Mouse (Mus musculus) embryo, embryonic 11.5 days (tissue): ENCODE data around the gene Olfr77.

Source experiments
- DNase-seq: peaks from one replicate; pipeline ENCODE4 v3.0.0-alpha.2; 2012; ENCODE audit warnings: low read depth, low spot score

Gene Olfr77

DNA sequence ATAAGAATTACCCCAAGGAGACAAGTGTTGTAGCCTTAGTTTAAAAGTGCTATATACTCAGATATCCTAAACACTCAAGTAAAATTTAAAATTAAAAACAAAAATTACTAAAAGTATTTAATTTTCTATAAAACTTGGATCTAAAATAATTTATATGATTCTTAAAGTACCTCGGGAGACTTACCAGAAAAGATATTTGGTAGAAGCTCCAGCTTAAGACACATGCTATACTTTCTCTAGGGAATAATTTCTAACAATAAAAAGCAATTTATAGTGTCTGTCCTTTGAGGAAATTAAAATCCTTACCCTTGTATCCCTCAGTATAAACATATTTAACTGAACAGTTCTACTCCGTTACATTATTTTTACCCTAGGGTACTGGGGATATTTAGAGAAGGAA is at the start of gene Olfr77:
Olfr77 (plus strand) TSS at position 301 of the 400 bp plus-strand sequence.
- no peak for DNase-seq

DNA sequence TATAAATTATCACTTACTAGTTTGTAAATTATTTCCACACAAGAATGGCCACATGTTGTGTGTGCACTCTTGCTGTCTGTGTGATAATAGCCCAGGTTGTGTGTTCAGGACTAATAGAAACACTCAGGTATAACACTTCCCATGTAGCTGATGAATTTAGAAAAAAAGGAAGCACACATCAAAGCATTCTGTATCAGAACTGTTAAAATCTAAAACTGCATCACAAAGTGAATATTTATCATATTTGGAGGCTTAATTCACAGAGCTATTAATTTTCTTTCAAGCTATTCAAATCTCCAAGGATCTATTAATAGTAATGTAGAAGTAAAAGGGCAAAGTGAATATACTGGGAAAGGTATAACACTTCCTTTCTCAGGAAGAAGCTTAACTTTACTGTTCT is 28.8 kb upstream of the Olfr77 start, which contains the start of gene Olfr862:
Olfr862 (minus strand) TSS at position 101 of the 400 bp plus-strand sequence.
- DNase-seq, result no peak

DNA sequence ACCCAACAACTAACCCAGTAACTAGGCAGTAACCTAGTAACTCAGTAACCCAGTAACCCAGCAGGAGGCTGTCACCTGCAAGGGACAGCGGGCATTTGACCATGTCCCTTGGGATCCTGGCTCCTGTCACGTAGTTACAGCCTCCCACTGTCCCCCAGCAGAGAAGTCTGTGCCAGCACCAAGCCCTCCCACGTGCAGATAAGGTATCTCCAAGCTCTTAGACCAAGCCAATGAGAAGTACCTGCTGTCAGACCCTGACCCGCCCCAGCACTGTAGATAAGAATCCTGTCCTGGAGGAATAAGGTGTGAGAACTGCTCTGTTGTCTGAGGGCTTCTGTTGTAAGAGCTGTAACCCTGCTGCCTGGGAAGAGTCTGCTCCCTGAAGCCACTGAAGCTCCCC is 5.5 kb upstream of the Olfr77 start:
- DNase-seq, result no peak
